Mouse (Mus musculus): Measurements from ENCODE around the gene S100a2. TPM values are rescaled to one million over a fixed set of nuclear protein-coding genes. Genes with fewer than 3 reads are reported as not detected.

S100a2 gene
- total and polyA plus RNA-seq, 3 experiments = not detected

DNA sequence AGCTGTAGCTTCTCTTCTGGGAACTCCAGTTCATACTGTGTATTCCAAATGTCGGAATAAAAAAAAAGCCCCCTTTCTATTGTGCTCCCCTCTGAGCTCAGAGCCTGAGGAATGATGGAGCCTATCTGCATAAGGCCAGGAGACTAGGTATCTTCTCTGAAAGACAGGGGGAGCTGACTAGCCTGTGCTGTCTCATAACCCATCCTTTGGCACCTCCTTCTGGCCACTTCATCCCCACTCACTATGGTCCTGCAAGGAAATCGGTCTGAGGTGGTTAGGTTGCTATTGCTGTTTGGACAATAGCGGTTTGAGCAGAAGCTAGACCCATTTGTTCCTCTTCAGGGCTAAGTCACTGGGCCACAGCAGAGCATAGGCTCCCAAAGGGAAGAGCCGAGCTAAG is 37.8 kb downstream of the S100a2 start:
- no peaks in the 10 kb centered on the region for H3K36me3 ChIP-seq (ENCODE audit: control insufficient read depth in 1 of 2, insufficient read depth in 2 of 2, low read length in 2 of 2)
- H3K4me3 ChIP-seq (ENCODE audit: control insufficient read depth in 1 of 2, insufficient read depth in 1 of 2, low read depth in 2 of 2, low read length in 2 of 2) = no peak overlapping the region
- no peaks in the 10 kb centered on the region for H3K9me3 ChIP-seq (replicated peaks; ENCODE audit: insufficient read depth, low read length)
- H3K27me3 ChIP-seq (ENCODE audit: control insufficient read depth in 1 of 2, insufficient read depth in 2 of 2, low read length in 2 of 2) = peaks cover 15 to 22% of the 10 kb centered on the region in 2 experiments
- H3K9ac ChIP-seq (ENCODE audit: control insufficient read depth, low read depth, low read length, poor library complexity, severe bottlenecking) = no peak overlapping the region
- no peak for TF ChIP-seq RCOR1 (IDR thresholded peaks at IDR 0.05; ENCODE audit: low read depth, low read length)
- TF ChIP-seq RAD21 (IDR thresholded peaks at IDR 0.05; ENCODE audit: low read depth, low read length) = peak; percentile 3
- TF ChIP-seq CHD1 (IDR thresholded peaks at IDR 0.05; ENCODE audit: low read depth, low read length) = no peak
- no peaks in the 10 kb centered on the region for H3K4me1 ChIP-seq (ENCODE audit: control insufficient read depth in 1 of 2, insufficient read depth in 2 of 2, low read length in 2 of 2)
- H3K27ac ChIP-seq (ENCODE audit: control insufficient read depth, low read depth, low read length) = no peak overlapping the region
- DNase-seq (ENCODE audit: low read depth, low spot score) = no peak
- H3K79me2 ChIP-seq (ENCODE audit: control insufficient read depth, insufficient read depth, low read length, poor library complexity) = no peaks in the 10 kb centered on the region

DNA sequence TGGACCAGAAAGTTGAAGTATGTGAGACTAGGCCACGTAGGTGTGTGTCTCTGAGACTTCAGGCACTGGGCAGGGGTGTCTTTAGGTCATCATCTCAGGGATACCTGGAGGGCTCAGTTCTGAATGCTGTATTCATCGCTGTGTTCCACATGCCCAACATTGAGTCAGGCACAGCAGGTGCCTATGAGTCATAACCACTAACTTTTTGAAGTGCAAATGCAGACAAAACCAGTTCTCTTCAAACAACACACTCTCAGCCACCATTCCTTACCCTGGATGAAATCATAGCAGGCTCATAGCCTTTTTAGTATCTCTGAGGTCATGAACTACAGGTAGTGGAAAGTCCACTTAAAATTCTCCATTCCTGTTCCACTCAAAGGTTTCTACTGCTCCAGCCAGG is 39.3 kb downstream of the S100a2 start:
- Histone ChIP-seq H3K27me3 (ENCODE audit: control insufficient read depth in 1 of 2, insufficient read depth in 2 of 2, low read length in 2 of 2) (peaks cover 13 to 18% of the 10 kb centered on the region in 2 experiments), H3K9me3 (replicated peaks; ENCODE audit: insufficient read depth, low read length) (no peaks in the 10 kb centered on the region), H3K9ac (ENCODE audit: control insufficient read depth, low read depth, low read length, poor library complexity, severe bottlenecking) (no peak overlapping the region), H3K4me3 (ENCODE audit: control insufficient read depth in 1 of 2, insufficient read depth in 1 of 2, low read depth in 2 of 2, low read length in 2 of 2) (no peak overlapping the region), H3K27ac (ENCODE audit: control insufficient read depth, low read depth, low read length) (no peak overlapping the region), H3K4me1 (ENCODE audit: control insufficient read depth in 1 of 2, insufficient read depth in 2 of 2, low read length in 2 of 2) (no peaks in the 10 kb centered on the region), H3K79me2 (ENCODE audit: control insufficient read depth, insufficient read depth, low read length, poor library complexity) (no peaks in the 10 kb centered on the region), H3K36me3 (ENCODE audit: control insufficient read depth in 1 of 2, insufficient read depth in 2 of 2, low read length in 2 of 2) (no peaks in the 10 kb centered on the region)
- DNase-seq (ENCODE audit: low read depth, low spot score) = no peak
- TF ChIP-seq MAX (IDR thresholded peaks at IDR 0.05; ENCODE audit: low read length) = no peak
- no peak for TF ChIP-seq MAFK (IDR thresholded peaks at IDR 0.05; ENCODE audit: borderline replicate concordance, low read depth, low read length)
- no peak for TF ChIP-seq POLR2AphosphoS2 (IDR thresholded peaks at IDR 0.05; ENCODE audit: low read length)
- no peak for TF ChIP-seq EP300 (IDR thresholded peaks at IDR 0.05; ENCODE audit: low read depth in 1 of 2, low read length in 2 of 2)
- no peak for TF ChIP-seq MYC (IDR thresholded peaks at IDR 0.05; ENCODE audit: low read depth, low read length)
- no peak for TF ChIP-seq E2F4 (IDR thresholded peaks at IDR 0.05; ENCODE audit: borderline replicate concordance, low read depth, low read length)
- no peak for TF ChIP-seq MXI1 (IDR thresholded peaks at IDR 0.05; ENCODE audit: low read depth, low read length)
- no peak for TF ChIP-seq TAL1 (IDR thresholded peaks at IDR 0.05; ENCODE audit: low read length)
- no peak for TF ChIP-seq ZMIZ1 (IDR thresholded peaks at IDR 0.05; ENCODE audit: low read depth, low read length)
- no peak for TF ChIP-seq RCOR1 (IDR thresholded peaks at IDR 0.05; ENCODE audit: low read depth, low read length)
- TF ChIP-seq GATA1 (IDR thresholded peaks at IDR 0.05; ENCODE audit: low read depth, low read length) = no peak
- no peak for TF ChIP-seq ZC3H11A (IDR thresholded peaks at IDR 0.05; ENCODE audit: low read depth, low read length)
- no peak for TF ChIP-seq CHD2 (IDR thresholded peaks at IDR 0.05; ENCODE audit: low read length)
- no peak for TF ChIP-seq TCF12 (IDR thresholded peaks at IDR 0.05; ENCODE audit: low read depth, low read length)
- no peak for TF ChIP-seq POLR2AphosphoS5 (IDR thresholded peaks at IDR 0.05; ENCODE audit: borderline replicate concordance, low read depth, low read length)
- no peak for TF ChIP-seq UBTF (IDR thresholded peaks at IDR 0.05; ENCODE audit: borderline replicate concordance, insufficient read depth, low read depth, low read length)
- TF ChIP-seq CTCF (IDR thresholded peaks at IDR 0.05 in 2 of 3, conservative IDR thresholded peaks at IDR 0.05 in 1 of 3; ENCODE audit: control insufficient read depth in 1 of 3, insufficient read depth in 1 of 3, low read depth in 2 of 3, low read length in 3 of 3, poor library complexity in 1 of 3, severe bottlenecking in 1 of 3) = no peak
- no peak for TF ChIP-seq ZKSCAN1 (IDR thresholded peaks at IDR 0.05; ENCODE audit: low read depth, low read length)
- no peak for TF ChIP-seq MAZ (IDR thresholded peaks at IDR 0.05; ENCODE audit: low read depth, low read length)
- no peak for TF ChIP-seq MEF2A (IDR thresholded peaks at IDR 0.05; ENCODE audit: extremely low read depth, insufficient replicate concordance, low read depth, low read length, poor library complexity, severe bottlenecking)
